Mouse (Mus musculus) ovary, postnatal 14 days (tissue): ENCODE results near the gene St5.

Experiments
- DNase-seq: peaks from one replicate; pipeline ENCODE4 v3.0.0; 2022; ENCODE audit warnings: low spot score

St5 gene

DNA sequence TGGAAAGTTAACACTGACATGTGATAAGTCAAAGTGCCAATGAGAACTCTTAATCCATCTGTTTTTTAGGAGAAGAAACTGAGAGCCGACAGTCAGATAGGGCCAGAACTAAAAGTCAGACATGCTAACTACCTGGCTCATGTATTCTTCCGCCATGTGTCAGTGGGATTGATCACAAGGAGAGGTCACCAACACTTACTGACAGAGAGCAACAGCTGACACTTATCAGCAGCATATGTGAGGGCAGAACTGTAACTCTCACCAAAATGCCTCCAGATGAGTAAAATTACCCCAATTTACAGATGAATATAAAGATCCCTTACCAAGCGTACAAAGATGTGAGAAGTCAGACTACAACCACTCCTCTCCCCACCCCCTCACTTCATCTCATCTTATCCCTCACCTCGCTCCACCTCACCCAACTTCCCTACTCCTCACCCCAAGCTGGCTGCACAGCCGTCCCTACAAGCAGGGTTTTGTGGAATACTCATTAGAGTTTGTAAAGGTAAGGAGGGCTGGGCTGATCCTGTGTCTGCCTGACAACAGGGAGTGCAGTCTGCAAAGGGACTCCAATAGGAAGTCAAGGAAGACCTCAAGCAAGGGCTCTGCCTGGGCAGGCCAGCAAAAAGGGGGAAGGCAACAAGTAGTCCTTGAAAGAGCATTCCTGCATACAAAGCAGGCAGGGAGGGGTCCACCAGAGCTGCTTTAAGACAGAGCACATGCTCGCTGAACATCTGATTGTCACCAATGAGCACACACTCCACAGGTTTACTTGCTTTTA is 93.7 kb downstream of the St5 start:
- no peak for DNase-seq

DNA sequence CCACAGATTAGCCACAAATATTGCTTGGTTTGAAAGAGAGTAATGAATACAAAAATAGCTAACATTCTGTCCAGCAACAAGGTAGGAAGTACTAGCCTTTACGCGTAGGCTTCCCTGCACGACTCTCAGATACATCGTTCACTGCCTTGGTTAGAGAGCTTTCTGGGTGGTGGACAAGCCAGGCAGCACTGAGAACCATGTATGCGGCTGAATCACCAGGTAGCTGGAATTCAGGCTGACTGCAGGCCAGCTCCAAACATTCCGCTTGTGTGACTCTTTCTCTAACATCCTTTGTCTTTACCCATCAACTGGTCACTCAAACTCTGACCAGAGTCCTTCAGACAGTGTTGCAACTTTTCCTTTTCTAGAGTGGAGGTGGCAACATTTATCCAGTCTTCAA is 94.6 kb downstream of the St5 start:
- DNase-seq = no peak

DNA sequence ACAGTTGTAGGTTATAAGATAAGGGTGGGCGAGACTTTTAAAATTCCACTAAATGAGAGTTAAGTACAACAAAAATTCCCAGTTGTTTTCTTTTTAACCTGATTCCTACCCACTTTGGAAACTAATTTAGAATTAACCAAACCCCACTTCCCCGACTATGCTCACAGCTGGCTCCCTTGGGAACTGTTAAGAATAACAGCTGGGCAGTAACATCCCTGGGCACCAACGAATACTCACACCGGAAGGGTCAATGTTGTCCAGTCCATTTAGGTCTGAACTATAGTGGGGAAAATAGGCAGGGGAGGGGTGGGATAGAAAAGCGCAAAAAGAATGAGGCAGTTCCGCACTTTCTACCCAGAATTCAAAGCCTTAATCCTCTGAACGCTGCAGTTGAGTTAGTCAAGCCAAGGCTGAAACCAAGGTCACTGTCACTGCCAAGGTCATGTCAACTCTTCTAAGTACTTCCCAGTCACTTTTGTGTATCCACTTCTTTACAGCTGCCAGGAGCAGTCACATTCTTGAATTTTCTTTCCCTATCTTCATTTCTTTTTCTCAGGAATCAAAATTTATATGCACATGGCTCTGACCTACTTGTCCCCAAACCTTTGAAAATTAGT is 96.3 kb downstream of the St5 start:
- DNase-seq = no peak

DNA sequence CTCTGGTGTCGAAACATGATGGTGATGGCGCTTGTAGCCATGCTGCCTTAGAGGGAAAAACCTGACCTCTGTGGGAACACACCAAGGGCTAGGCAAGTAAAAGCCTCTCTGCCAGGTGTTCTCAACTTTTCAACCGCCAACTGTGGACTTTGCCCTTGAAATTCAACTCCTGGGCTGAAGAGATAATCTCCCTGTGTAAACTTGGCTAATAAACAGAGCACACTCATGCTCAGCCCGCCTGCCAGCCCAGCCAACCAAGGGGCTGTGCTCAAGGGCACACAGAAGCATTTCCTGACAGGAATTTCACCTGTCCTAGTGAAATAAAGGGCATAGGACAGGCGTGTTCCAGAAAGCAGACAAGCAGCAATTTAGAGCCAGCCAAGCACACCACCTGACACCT is 100.8 kb downstream of the St5 start:
- no peak for DNase-seq

DNA sequence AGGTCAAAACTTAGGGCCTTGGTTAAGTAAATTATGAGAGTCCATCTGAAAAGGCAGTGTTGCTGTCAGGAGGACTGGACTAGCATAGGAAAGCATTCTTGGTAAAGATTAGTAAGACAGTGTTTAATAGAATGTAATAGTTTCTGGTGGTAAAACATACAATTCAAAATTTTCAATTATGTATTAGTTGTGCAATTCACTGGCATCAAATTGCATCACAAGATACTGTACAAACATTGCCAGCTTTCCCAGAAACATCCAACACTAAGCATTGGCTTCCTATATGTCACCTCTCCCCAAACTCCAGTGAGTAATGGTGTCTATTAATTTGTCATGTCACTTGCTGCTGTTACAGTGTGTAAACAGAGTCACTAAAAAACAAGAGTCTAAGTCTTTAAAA is 101.4 kb downstream of the St5 start:
- no peak for DNase-seq

DNA sequence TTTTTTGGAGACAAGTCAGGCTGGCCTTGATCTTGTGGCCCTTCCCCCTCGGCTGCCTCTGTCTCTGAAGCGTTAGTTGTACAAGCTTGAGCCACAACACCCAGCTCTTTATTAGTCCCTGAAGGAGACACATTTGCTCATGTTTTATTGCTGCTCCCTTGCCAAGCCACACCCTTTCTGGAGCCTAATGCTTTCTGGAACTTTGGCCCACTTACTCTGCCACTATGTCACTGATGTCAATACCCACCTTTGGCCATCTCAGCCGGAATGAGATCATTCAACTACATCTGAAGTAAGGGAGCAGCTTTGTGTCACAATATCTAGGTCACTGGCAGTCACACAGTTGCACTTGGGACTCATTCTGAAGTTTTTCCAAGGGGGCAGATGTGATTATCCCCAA is 102.7 kb downstream of the St5 start:
- no peak for DNase-seq

DNA sequence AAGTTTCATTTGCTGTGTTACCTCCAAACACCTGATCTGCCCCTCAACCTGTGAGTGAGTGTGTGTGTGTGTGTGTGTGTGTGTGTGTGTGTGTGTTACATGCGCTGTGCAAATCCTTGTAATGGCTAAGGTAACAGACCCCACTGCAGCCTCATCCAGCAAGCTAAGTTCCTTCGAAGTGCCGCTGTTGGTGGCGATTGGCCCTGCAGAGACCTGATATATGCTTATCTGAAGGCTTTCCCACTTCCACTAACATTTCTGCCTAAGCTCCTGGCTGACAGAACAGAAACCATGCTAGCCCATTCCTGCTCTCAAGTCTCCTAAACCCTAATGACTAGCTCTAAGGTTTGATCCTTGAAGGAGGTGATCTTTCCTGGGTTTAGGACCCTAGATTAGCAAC is 103.4 kb downstream of the St5 start:
- DNase-seq = no peak

DNA sequence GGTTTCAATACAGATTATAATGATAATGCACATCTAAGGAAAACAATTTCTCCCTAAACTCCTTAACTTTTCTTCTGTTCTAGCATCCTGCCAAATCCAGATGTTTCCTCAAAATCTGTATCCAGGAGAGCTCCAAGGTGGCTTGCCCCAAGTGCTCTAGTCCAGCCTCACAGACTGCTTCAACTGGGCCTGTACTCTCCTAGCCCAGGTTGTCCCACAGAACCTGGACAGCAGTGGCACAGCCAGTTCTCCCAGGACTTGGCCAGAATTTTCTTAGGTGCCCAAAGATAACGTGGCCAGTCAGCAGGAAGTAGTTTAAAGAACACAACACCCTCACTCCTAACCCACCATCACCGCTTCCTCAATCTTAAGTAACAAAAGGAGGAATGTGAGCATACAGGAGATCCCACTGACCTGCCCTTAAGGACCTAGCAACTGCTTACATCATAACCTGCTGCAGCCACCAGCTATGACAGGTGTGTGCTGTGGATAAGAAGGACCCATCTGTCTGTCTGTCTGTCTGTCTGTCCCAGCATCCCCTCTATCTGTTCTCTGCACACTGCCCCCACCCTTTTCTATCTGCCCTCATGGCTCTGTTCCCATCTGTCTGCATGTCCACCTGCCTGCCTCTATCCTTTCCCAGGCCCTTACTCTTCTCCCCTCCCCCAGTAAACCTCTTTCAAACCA is 108.4 kb downstream of the St5 start:
- DNase-seq = no peak

DNA sequence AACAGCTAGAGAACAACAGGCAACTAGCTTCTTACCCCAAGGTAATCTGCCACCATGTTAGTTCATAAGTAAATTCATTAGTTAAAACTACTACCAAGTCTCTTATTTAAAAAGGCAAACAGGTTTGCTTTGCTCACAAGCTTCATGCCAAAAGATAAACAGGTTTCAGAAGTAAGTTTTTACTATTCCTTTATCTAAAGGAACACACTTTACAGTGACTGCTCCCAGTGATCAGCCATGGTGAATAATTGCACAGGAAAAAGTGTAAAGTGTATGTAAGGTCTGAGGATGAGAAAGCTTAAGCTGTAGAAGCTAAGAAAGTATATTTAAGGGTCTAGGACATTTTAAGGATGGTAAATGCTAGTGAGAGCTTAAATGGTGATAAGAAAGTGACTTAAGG is 109.4 kb downstream of the St5 start:
- no peak for DNase-seq

DNA sequence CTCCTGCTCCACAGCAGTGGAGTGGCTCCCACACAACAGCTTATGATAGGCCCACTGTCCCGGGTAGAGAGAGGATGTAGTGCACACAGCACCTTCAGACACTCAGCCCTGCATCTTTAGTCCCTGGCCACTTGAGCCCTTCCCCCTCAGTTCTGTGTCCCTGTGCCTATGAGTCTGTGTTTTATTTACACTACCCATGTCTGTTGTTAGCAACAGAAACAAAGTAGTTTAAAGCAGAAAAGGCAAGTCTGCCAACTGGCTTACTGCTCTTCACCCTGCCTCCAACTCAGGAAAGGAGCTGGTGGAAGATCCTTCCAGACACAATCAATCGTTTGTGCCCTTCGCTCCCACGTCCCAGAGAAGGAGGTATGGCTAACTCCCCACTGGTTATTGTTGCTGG is 111.2 kb downstream of the St5 start:
- DNase-seq = no peak

DNA sequence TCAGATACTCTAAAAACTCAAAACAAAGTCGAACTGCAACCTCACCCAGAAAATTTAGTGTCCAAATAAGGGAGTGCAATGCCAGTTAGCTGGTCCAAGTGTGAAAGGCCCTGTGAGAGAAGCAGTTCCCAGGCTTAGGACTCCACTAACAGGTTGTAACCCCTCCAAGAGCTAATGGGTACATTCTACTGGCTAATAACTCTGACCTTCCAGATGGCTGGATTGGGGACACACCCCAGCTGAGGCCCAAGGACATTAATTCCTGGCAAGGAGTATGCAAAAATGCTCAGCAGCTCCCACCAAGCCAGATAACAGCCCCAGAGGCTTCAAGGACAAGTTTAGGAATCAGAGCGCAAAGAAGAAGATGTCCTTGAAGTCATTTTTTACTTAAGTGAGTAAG is 112.8 kb downstream of the St5 start:
- no peak for DNase-seq

DNA sequence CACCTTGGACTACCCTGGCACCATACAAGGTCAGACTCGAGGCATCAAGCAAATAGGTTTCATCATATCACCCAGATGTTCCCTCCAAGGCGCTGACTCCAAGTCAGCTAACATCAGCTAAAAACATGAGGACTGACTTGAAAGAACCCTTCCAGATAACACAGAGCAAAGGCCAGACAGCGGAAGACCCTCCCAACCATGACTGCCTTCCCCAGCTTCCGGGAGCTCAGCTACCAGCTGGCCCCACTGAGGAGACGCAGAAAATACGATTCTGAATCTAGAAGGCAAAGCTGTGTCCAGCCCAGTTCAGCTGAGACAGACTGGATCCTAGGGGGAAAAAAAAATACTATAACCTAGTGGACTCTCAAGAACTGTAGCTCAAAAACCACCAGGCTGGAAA is 114.4 kb downstream of the St5 start:
- no peak for DNase-seq

DNA sequence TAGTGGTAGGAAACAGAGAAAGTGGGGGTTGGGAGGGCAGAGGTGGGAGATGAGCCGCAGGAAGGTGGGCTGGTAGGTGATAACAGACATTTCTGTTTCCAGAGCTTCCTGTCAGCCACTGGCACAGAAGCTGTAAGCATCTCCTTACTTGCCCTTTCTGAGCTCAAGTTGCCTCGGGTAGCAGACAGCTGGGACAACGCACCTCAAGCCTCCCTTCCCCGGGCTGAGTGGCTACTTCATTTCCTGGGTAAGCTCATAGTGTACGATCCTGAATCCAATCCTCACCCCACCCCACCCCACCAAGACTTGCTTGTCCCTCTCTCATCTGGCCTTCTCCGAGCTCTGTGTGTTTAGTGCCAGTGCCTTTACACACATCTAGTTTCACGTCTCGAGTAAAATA is 115.3 kb downstream of the St5 start:
- no peak for DNase-seq

DNA sequence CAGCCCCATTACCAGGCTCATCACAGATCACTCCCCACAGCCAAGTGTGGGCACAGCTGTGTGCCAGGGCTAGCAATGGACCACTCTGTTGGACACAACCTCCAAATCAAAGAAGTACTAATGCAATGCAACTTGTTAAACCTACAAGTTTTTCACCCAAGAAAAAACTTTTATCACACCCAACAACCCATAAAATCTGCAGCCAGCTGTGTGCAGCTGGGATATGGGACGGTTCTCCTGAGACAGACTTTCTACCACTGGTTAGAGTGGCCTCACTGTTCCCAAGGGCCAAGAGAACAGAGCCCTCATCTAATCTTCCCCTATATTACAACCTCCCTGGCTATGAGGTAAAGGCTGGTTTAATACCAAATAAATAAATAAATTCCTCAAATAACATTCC is 118.9 kb downstream of the St5 start:
- no peak for DNase-seq

DNA sequence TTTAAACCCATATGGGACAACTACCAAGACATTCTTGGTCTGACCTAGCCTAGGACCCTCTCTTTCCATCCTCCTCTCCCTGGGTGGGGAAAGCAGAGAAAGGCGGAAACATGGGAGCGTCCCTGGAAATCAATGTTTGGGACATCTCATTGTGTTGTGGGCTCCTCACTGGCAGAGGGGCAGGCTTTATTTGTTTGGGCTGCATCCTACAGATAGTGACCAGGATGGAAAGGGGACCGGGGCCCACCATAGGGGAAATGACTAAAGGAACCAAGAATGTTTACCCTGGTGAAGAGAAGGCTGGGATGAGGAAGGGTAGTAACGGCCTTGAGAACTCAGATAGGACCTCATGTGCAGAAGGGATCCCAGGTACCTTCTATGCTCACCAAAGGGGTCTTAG is 122.9 kb downstream of the St5 start:
- DNase-seq = no peak

DNA sequence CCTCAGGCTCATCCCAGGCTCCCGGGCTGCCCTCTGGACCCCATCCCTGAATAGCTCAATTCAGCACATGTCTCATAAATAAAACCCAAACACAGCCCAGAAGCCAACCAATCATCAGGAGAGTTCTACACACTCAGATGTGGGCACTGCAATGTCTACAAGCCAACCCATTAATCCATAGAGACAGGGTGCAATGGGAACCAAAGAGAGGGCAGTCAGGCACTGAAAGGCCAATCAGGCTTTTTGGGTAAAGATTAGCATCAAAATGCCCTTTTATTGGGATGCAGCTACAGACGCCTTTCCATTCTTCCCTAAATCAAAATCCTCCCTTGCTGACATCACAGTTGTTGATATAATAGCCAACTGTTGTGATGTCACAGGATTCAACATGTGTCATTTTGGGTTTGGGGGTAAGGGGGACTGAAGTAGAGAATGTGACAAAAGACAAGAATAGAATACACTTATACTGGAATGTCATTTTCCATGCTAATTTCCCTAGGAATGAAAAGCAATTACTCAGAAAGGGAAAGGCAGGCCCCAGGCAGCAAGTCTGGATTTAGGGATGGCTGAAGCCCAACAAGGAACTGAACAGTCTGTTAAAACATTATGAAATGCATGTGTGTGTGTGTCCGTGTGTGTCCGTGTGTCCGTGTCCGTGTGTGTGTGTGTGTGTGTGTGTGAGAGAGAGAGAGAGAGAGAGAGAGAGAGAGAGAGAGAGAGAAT is 123.7 kb downstream of the St5 start:
- no peak for DNase-seq

DNA sequence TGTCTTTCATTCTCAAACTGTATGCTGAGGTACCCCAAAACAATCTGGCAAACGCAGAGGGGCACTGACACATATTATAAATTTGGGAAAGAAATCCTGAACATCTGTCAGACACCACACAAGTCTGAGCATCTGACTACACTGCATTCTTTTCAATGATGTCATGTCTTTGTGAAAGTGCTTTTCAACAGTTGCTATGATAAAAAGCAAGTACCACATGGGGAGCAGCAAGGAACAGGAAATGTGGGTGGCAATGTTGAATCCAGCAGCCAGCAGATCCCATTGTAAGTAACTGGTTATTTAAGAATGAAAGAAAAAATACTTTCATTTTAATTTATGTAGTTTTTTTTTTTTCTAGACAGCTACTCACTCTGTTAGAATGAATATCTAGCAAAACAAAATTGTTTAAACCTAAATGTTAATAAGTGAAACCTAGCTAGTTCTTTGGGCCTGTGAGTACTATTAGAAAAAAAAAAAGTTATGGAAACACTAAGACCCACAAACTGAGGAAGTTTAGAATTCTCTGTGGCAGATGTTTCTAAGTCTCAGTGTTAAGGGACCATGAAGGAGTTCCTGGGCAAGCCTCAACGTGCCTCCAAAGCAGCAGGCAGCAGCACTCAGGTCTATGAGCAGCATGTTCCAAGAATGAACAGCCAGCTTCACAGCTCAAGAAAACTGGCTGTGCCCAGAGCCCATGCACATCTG is 124.4 kb downstream of the St5 start:
- no peak for DNase-seq

DNA sequence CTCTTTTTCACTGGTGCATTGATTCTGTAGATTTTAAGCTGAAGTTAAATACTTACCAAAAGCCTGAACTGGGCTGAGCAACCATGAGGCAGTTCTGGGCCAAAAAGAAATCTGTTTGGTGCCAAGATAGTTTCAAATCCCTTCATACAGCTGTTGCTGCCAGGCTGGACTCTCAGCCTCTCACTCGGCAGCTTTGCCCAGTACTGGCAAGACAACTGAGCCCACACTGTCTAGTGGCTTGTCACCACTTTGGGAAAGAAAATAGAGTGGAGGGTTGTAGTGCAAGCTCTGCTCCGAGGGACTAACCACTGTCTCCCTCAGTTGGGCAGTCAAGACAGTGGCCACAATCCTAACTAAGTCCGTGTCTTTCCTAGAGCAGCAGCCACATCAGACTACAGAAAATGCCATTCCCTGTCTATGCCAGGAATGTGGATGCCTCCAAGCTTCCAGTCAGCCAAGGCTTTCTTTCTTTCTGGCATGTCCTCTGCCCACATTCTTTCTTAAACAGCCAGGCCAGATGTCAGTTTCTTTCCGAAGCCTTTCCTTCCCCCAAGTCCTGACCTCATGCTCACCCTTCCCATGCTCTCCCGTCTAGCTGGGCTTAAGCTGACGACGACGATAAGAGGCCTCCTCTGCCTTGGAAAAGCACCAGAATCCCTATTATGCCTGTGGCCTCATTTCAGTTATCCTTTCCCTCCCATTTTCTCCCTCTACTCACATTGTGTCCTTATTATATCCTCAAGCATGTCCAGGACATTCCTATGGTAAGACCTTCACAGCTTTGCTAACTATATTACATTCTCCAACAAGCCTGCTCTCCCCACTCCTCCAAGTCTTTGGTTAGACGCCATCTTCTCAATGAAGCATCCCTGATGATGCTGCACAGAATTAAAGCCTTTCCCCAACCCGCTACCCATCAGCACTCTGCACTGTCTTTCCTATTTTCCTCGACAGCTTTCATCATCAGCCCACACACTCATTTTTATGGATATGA is 126.8 kb downstream of the St5 start:
- DNase-seq = no peak

DNA sequence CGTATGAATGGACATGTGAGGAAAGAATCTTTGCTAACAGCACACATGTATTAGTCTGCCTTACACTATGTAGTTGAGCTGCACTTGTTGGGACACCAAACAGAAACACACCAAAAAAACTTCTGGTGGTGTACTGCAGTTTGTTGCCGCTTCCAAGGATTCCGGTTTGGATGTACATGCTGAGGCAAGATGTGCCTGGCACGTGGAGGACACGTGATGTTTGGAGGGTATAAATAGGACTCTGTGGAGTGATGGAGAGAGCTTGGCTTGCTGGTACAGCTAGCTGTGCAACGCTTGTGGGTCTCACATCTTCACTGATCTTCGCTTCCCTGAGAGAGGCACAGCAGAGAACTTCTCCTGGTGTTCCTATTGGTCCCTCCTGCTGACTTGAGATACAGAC is 129.2 kb downstream of the St5 start:
- no peak for DNase-seq

DNA sequence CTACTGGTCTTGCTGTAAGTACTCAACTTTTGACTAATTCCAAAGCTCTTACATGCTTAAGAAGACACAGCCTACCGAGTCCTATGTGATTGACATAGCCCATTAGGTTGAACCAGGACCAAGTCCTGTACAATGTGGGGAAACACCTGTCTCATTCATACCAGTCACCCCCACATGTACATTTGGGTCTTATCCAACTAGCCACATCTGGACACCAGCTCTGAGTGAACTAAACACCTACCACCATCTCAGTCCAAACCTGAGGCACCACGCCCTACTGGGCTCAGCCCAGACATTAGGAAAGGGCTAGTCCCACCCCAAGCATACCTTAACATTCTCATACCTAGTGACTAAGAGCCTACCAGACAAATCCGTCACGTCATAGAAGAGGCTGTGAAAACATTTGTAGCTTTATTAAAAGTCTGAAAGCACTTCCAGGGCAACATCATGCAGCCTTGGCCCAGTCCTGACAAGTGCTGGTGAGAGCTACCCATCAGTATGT is 135.0 kb downstream of the St5 start:
- no peak for DNase-seq
